Mouse (Mus musculus) MEL (cell line): ENCODE measurements around the gene Znrf4. TPM values are rescaled to one million over a fixed set of nuclear protein-coding genes. Genes with fewer than 3 reads are reported as not detected.

Experiments used
- DNase-seq: peaks from one replicate; pipeline ENCODE4 v3.0.0; 2011; ENCODE audit warnings: low read depth, low spot score
- H3K27ac ChIP-seq: 2 replicates; pipeline ENCODE4 v1.5.1; 2012; ENCODE audit warnings: low read depth, mild to moderate bottlenecking, control low read depth, low read length, moderate library complexity; ENCODE audit not compliant: control insufficient read depth
- H3K27me3 ChIP-seq, 2 experiments: fragments of 150-350 bp in 1 of 2; sonication (generic) in 1 of 2; 2 replicates each; pipeline ENCODE4 v1.6.1; 2012; ENCODE audit warnings: low read length in 2 of 2, mild to moderate bottlenecking in 2 of 2, improper control_type of control experiment in 1 of 2, moderate library complexity in 1 of 2; ENCODE audit not compliant: insufficient read depth in 2 of 2, control insufficient read depth in 1 of 2
- H3K36me3 ChIP-seq, 2 experiments: 2 replicates each; pipeline ENCODE4 v1.6.1; 2012 to 2014; ENCODE audit warnings: low read length in 2 of 2, improper control_type of control experiment in 1 of 2, inconsistent platforms in 1 of 2, mild to moderate bottlenecking in 1 of 2; ENCODE audit not compliant: insufficient read depth in 2 of 2, control insufficient read depth in 1 of 2
- H3K4me1 ChIP-seq, 2 experiments: fragments of 150-350 bp in 1 of 2; sonication (generic) in 1 of 2; 2 replicates each; pipeline ENCODE4 v1.6.1; 2012; ENCODE audit warnings: low read length in 2 of 2, improper control_type of control experiment in 1 of 2, mild to moderate bottlenecking in 1 of 2; ENCODE audit not compliant: insufficient read depth in 2 of 2, control insufficient read depth in 1 of 2
- H3K4me3 ChIP-seq, 2 experiments: fragments of 150-350 bp in 1 of 2; sonication (generic) in 1 of 2; 2 replicates each; pipeline ENCODE4 v1.5.1; 2012; ENCODE audit warnings: low read depth in 2 of 2, low read length in 2 of 2, mild to moderate bottlenecking in 2 of 2, moderate library complexity in 2 of 2, control low read depth in 1 of 2, improper control_type of control experiment in 1 of 2; ENCODE audit not compliant: control insufficient read depth in 1 of 2, insufficient read depth in 1 of 2
- H3K79me2 ChIP-seq: 2 replicates; pipeline ENCODE4 v1.6.1; 2012; ENCODE audit warnings: mild to moderate bottlenecking, low read length, moderate library complexity; ENCODE audit not compliant: control insufficient read depth, poor library complexity, insufficient read depth
- H3K9ac ChIP-seq: 2 replicates; pipeline ENCODE4 v1.6.1; 2012; ENCODE audit warnings: low read depth, mild to moderate bottlenecking, control low read depth, low read length, moderate library complexity; ENCODE audit not compliant: control insufficient read depth, poor library complexity, severe bottlenecking
- H3K9me3 ChIP-seq: fragments of 150-350 bp; sonication (generic); replicated peaks from 2 replicates; pipeline ENCODE4 v1.6.1; 2012; ENCODE audit warnings: mild to moderate bottlenecking, low read length, improper control_type of control experiment, moderate library complexity; ENCODE audit not compliant: insufficient read depth
- CTCF ChIP-seq, 3 experiments: IDR thresholded peaks in 2 of 3; conservative IDR thresholded peaks in 1 of 3; 2 replicates each; pipeline ENCODE4 v1.5.1; 2011 to 2012; ENCODE audit warnings: low read length in 3 of 3, low read depth in 2 of 3, mild to moderate bottlenecking in 2 of 3, improper control_type of control experiment in 1 of 3, inconsistent platforms in 1 of 3, mixed read lengths in 1 of 3, moderate library complexity in 1 of 3; ENCODE audit not compliant: control insufficient read depth in 1 of 3, insufficient read depth in 1 of 3, poor library complexity in 1 of 3, severe bottlenecking in 1 of 3
- EP300 ChIP-seq, 2 experiments: IDR thresholded peaks; 2 replicates each; pipeline ENCODE4 v1.6.1; 2011; ENCODE audit warnings: improper control_type of control experiment in 2 of 2, low read length in 2 of 2, low read depth in 1 of 2, mild to moderate bottlenecking in 1 of 2
- GABPA ChIP-seq: IDR thresholded peaks from 2 replicates; pipeline ENCODE4 v1.6.1; 2012; ENCODE audit warnings: low read depth, mild to moderate bottlenecking, inconsistent platforms, low read length, improper control_type of control experiment, moderate library complexity
- GATA1 ChIP-seq: IDR thresholded peaks from 2 replicates; pipeline ENCODE4 v1.6.1; 2011; ENCODE audit warnings: low read depth, low read length, improper control_type of control experiment
- HCFC1 ChIP-seq: IDR thresholded peaks from 2 replicates; pipeline ENCODE4 v1.6.1; 2012; ENCODE audit warnings: low read depth, mild to moderate bottlenecking, inconsistent platforms, low read length, improper control_type of control experiment, moderate library complexity
- JUND ChIP-seq: IDR thresholded peaks from 2 replicates; pipeline ENCODE4 v1.6.1; 2011; ENCODE audit warnings: low read depth, mild to moderate bottlenecking, improper control_type of control experiment, low read length
- KAT2A ChIP-seq: conservative IDR thresholded peaks from 2 replicates; pipeline ENCODE4 v1.6.1; 2012; ENCODE audit warnings: low read depth, low read length, improper control_type of control experiment, inconsistent platforms
- MYB ChIP-seq: IDR thresholded peaks from 2 replicates; pipeline ENCODE4 v1.6.1; 2011; ENCODE audit warnings: mild to moderate bottlenecking, low read depth, low read length, improper control_type of control experiment
- MYC ChIP-seq: IDR thresholded peaks from 2 replicates; pipeline ENCODE4 v1.6.1; 2011; ENCODE audit warnings: low read depth, mild to moderate bottlenecking, low read length, improper control_type of control experiment, moderate library complexity
- POLR2AphosphoS2 ChIP-seq: IDR thresholded peaks from 2 replicates; pipeline ENCODE4 v1.6.1; 2011; ENCODE audit warnings: low read length, improper control_type of control experiment
- POLR2AphosphoS5 ChIP-seq: IDR thresholded peaks from 2 replicates; pipeline ENCODE4 v1.6.1; 2012; ENCODE audit warnings: low read depth, borderline replicate concordance, mild to moderate bottlenecking, inconsistent platforms, low read length, moderate library complexity, mixed read lengths
- RAD21 ChIP-seq: IDR thresholded peaks from 2 replicates; pipeline ENCODE4 v1.6.1; 2011; ENCODE audit warnings: mild to moderate bottlenecking, low read depth, low read length, improper control_type of control experiment
- RCOR1 ChIP-seq: IDR thresholded peaks from 2 replicates; pipeline ENCODE4 v1.6.1; 2012; ENCODE audit warnings: low read depth, mild to moderate bottlenecking, inconsistent platforms, low read length, improper control_type of control experiment
- TCF12 ChIP-seq: IDR thresholded peaks from 2 replicates; pipeline ENCODE4 v1.6.1; 2014; ENCODE audit warnings: low read depth, mild to moderate bottlenecking, inconsistent platforms, low read length, improper control_type of control experiment, moderate library complexity
- USF1 ChIP-seq: IDR thresholded peaks from 2 replicates; pipeline ENCODE4 v1.6.1; 2014; ENCODE audit warnings: low read depth, mild to moderate bottlenecking, inconsistent platforms, low read length, improper control_type of control experiment, moderate library complexity
- ZKSCAN1 ChIP-seq: IDR thresholded peaks from 2 replicates; pipeline ENCODE4 v1.6.1; 2012; ENCODE audit warnings: low read depth, mild to moderate bottlenecking, inconsistent platforms, low read length, improper control_type of control experiment, moderate library complexity
- polyA plus RNA-seq, 2 experiments: library from polyadenylated mRNA; stranded (reverse) in 1 of 2; unstranded in 1 of 2; fragments of >175 nt in 1 of 2; fragments of >200 nt in 1 of 2; gene quantifications; 2 replicates each; pipeline versions ENCODE4 v1.2.1 to v1.2.4; 2012; ENCODE audit warnings: low replicate concordance in 2 of 2, low read depth in 1 of 2; ENCODE audit not compliant: insufficient read length in 2 of 2, insufficient read depth in 1 of 2, missing spikeins in 1 of 2
- total RNA-seq: library from RNA; depleted of rRNA; stranded (reverse); fragments of 300-350 nt; gene quantifications from 2 replicates; pipeline ENCODE4 v1.2.3, GENCODE M21; 2012

The Znrf4 gene
- total and polyA plus RNA-seq, 3 experiments = not detected

GRCm38 (mm10) chr17:56545945-56546344, 33.7 kb upstream of the Znrf4 start:
- Histone ChIP-seq H3K36me3 (no peaks in the 10 kb centered on the region), H3K27ac (no peak overlapping the region), H3K4me3 (no peak overlapping the region), H3K79me2 (no peaks in the 10 kb centered on the region), H3K9me3 (no peaks in the 10 kb centered on the region), H3K4me1 (peaks cover 0 to 5% of the 10 kb centered on the region in 2 experiments; a peak in 1 of 4 replicates), H3K27me3 (no peaks in the 10 kb centered on the region), H3K9ac (no peak overlapping the region)
- peak; percentile 77 for DNase-seq
- TF ChIP-seq ZKSCAN1 = no peak
- peak; percentile 68 for TF ChIP-seq GATA1
- TF ChIP-seq TCF12 = 0 out of 2 replicates have a peak, but pooled peaks have one; percentile 0
- 0 out of 2 replicates have a peak, but pooled peaks have one; percentile 22 for TF ChIP-seq USF1
- TF ChIP-seq KAT2A = peak; percentile 44; the same call in 1 of the 2 replicates
- TF ChIP-seq HCFC1 = peak; percentile 91
- TF ChIP-seq, all 39 proteins: peak for 5

- no peak for TF ChIP-seq EP300 (IDR thresholded peaks at IDR 0.05; ENCODE audit: low read depth in 1 of 2, low read length in 2 of 2)
- TF ChIP-seq POLR2AphosphoS2 = no peak
- TF ChIP-seq MYB = no peak
- no peak for TF ChIP-seq JUND
- no peak for TF ChIP-seq MYC
- no peak for TF ChIP-seq GABPA
- TF ChIP-seq RCOR1 = no peak
- Histone ChIP-seq H3K36me3 (no peaks in the 10 kb centered on the region), H3K79me2 (no peaks in the 10 kb centered on the region), H3K4me1 (peaks cover 0 to 8% of the 10 kb centered on the region in 2 experiments; a peak in 1 of 4 replicates), H3K4me3 (no peak overlapping the region), H3K9me3 (no peaks in the 10 kb centered on the region), H3K27ac (no peak overlapping the region), H3K27me3 (no peaks in the 10 kb centered on the region), H3K9ac (no peak overlapping the region)
- DNase-seq = no peak
Measured at GRCm38 (mm10) chr17:56544699-56545387, 32.6 kb upstream of the Znrf4 start.

GRCm38 (mm10) chr17:56543684-56544224, 31.5 kb upstream of the Znrf4 start:
- H3K27me3 ChIP-seq = no peaks in the 10 kb centered on the region
- no peak overlapping the region for H3K9ac ChIP-seq
- no peak overlapping the region for H3K4me3 ChIP-seq
- no peaks in the 10 kb centered on the region for H3K36me3 ChIP-seq
- DNase-seq = peak; percentile 40
- no peaks in the 10 kb centered on the region for H3K79me2 ChIP-seq
- peaks cover 0 to 8% of the 10 kb centered on the region in 2 experiments; a peak in 1 of 4 replicates for H3K4me1 ChIP-seq
- H3K9me3 ChIP-seq = no peaks in the 10 kb centered on the region
- peak; percentile 42 to 49 (median 47); a peak in 5 of 6 replicates for TF ChIP-seq CTCF (IDR thresholded peaks at IDR 0.05 in 2 of 3, conservative IDR thresholded peaks at IDR 0.05 in 1 of 3; ENCODE audit: control insufficient read depth in 1 of 3, insufficient read depth in 1 of 3, low read depth in 2 of 3, low read length in 3 of 3, poor library complexity in 1 of 3, severe bottlenecking in 1 of 3)
- peak; percentile 15 for TF ChIP-seq RAD21
- TF ChIP-seq POLR2AphosphoS5 = no peak
- H3K27ac ChIP-seq = no peak overlapping the region
